Mouse (Mus musculus) stomach, embryonic 14.5 days (tissue): ENCODE measurements around the gene Plek. TPM values are rescaled to one million over a fixed set of nuclear protein-coding genes. Genes with fewer than 3 reads are reported as not detected.
A peak's percentile ranks its signal among the peaks of the same experiment; 100 is the strongest.

ENCODE experiments used
- ATAC-seq: fragments of 200-750 bp; cut with Nextera tagmentation; 2 replicates; pipeline ENCODE4 v1.8.0; 2017; ENCODE audit warnings: low read depth, moderate TSS enrichment; ENCODE audit not compliant: insufficient number of reproducible peaks, insufficient read depth, low FRiP score
- H3K27ac ChIP-seq: fragments of 300-500 bp; sonication (generic); 2 replicates; pipeline ENCODE4 v1.5.1; 2014; ENCODE audit warnings: mild to moderate bottlenecking, low read length, moderate library complexity, mixed read lengths
- H3K27me3 ChIP-seq: fragments of 300-500 bp; sonication (generic); 2 replicates; pipeline ENCODE4 v1.6.1; 2014; ENCODE audit warnings: low read length, control low read depth, mixed read lengths; ENCODE audit not compliant: control insufficient read depth, insufficient read depth
- H3K36me3 ChIP-seq: fragments of 300-500 bp; sonication (generic); 2 replicates; pipeline ENCODE4 v1.6.1; 2014; ENCODE audit warnings: mild to moderate bottlenecking, control low read depth, low read length, moderate library complexity, mixed read lengths; ENCODE audit not compliant: control insufficient read depth, insufficient read depth
- H3K4me1 ChIP-seq: fragments of 300-500 bp; sonication (generic); 2 replicates; pipeline ENCODE4 v1.6.1; 2014; ENCODE audit warnings: low read length, control low read depth, mixed read lengths; ENCODE audit not compliant: control insufficient read depth, insufficient read depth
- H3K4me2 ChIP-seq: fragments of 300-500 bp; sonication (generic); replicated peaks from 2 replicates; pipeline ENCODE4 v1.6.1; 2014; ENCODE audit warnings: low read depth, low read length, control low read depth
- H3K4me3 ChIP-seq: fragments of 300-500 bp; sonication (generic); 2 replicates; pipeline ENCODE4 v1.5.1; 2014; ENCODE audit warnings: low read depth, low read length, control low read depth
- H3K9ac ChIP-seq: fragments of 300-500 bp; sonication (generic); replicated peaks from 2 replicates; pipeline ENCODE4 v1.6.1; 2014; ENCODE audit warnings: low read depth, mild to moderate bottlenecking, control low read depth, low read length, moderate library complexity, mixed read lengths
- H3K9me3 ChIP-seq: fragments of 300-500 bp; sonication (generic); 2 replicates; pipeline ENCODE4 v1.6.1; 2016; ENCODE audit warnings: low read depth, low read length, control low read depth; ENCODE audit not compliant: control insufficient read depth
- WGBS: fragments of 180-500 bp; shearing (Covaris S2); extraction: QIAGEN DNeasy Blood & Tissue Kit; methylation state at CpG from one replicate; pipeline ENCODE4 v1.1.7; 2014; 5-methylcytosine and 5-hydroxymethylcytosine counted together
- polyA plus RNA-seq: library from polyadenylated mRNA; unstranded; fragments of >200 nt; fragmentation: Nextera tagmentation; extraction: Ambion mirVana; gene quantifications from 2 replicates; pipeline ENCODE4 v1.2.1, GENCODE M21; 2014

Gene Plek
- polyA plus RNA-seq, 1 experiment from 2014 or later = 2.9 TPM

DNA sequence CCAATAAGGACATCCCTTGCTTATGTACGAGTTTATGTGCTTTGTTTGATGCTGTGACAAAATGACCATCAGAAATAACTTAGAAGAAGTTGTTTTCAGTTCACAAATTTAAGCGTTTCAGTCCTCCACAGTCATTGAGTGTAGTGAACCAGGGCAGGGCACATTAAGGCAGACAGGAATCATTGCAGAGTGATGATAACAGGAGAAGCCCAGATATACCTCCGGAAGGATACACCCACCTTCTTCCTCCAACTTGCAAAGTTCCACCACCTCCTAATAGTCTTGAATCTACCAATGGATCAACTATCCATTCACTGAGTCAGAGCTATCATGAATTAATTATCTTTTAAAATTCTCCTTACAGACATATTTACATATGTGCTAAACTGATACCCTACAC is 80.2 kb downstream of the Plek start:
- Histone ChIP-seq H3K4me1 (no peaks in the 10 kb centered on the region), H3K4me2 (no peak overlapping the region), H3K9me3 (no peaks in the 10 kb centered on the region), H3K36me3 (no peaks in the 10 kb centered on the region), H3K9ac (no peak overlapping the region), H3K27me3 (no peaks in the 10 kb centered on the region), H3K4me3 (no peak overlapping the region), H3K27ac (no peak overlapping the region)
- 82% methylated on average over 3 of the region's 3 CpGs for WGBS
- no peak for ATAC-seq

- Histone ChIP-seq H3K9ac (no peak overlapping the region), H3K27ac (no peak overlapping the region), H3K4me1 (no peaks in the 10 kb centered on the region), H3K4me3 (no peak overlapping the region), H3K27me3 (no peaks in the 10 kb centered on the region), H3K36me3 (no peaks in the 10 kb centered on the region), H3K9me3 (no peaks in the 10 kb centered on the region), H3K4me2 (no peak overlapping the region)
- WGBS = 74% methylated on average over 2 of the region's 2 CpGs
- ATAC-seq = no peak
Observed at GRCm38 (mm10) chr11:16969650-16970049, 82.5 kb downstream of the Plek start.

- H3K9me3 ChIP-seq = no peaks in the 10 kb centered on the region
Observed at GRCm38 (mm10) chr11:16967806-16968205, 84.4 kb downstream of the Plek start.

DNA sequence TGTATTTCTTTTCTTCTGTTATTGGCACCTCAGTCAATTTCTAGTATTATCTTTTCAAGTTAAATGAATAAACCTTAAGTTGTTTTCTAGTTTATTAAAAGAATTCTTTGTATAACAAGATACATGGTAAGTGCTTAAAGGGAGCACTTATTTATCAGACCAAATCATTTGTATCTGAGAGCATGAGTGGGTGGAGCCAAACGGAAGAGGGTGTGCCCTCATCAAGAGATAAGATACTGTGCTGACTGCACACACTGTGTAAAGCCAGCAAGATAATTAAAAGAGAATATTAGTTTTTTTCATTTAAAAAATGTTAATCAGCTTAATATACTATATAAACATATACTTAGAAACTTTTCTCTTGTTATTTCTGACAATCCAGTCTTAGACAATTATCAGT is 93.7 kb downstream of the Plek start:
- no peak for ATAC-seq
- Histone ChIP-seq H3K4me3 (no peak overlapping the region), H3K9me3 (no peaks in the 10 kb centered on the region), H3K4me1 (no peaks in the 10 kb centered on the region), H3K36me3 (no peaks in the 10 kb centered on the region; the same call in 1 of the 2 replicates), H3K27ac (no peak overlapping the region), H3K27me3 (no peaks in the 10 kb centered on the region), H3K9ac (no peak overlapping the region), H3K4me2 (no peak overlapping the region)
- 84% methylated on average over 1 of the region's 1 CpGs for WGBS

More at GRCm38 (mm10) chr11:16967806-16968205, 84.4 kb downstream of the Plek start:
- no peak overlapping the region for H3K9ac ChIP-seq
- no peak overlapping the region for H3K4me2 ChIP-seq
- no peaks in the 10 kb centered on the region for H3K36me3 ChIP-seq
- H3K4me1 ChIP-seq = no peaks in the 10 kb centered on the region
- 38% methylated on average over 2 of the region's 2 CpGs for WGBS
- no peak overlapping the region for H3K27ac ChIP-seq
- no peak for ATAC-seq
- H3K4me3 ChIP-seq = no peak overlapping the region
- H3K27me3 ChIP-seq = no peaks in the 10 kb centered on the region

DNA sequence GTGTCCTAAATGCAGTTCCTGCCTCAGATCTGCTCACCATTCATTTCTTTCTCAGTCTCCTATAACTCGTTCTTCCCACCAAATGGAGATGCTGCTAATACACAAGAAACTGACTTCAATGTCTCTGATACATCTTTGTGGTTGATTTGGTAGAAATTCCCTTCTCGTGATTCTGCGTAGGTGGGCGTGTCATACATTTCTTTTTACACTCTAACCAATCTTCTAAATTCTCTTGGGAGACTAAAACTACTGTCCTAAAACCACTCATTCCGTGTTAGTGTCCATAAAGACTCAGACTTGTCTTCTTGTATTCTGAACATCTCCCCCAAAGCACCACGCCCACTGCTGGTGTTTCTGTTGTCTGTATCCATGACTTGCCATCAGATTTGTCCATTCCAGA is 95.2 kb downstream of the Plek start:
- Histone ChIP-seq H3K4me3 (no peak overlapping the region), H3K4me1 (peaks cover 5% of the 10 kb centered on the region; the same call in 1 of the 2 replicates), H3K4me2 (no peak overlapping the region), H3K9me3 (no peaks in the 10 kb centered on the region), H3K36me3 (no peaks in the 10 kb centered on the region; the same call in 1 of the 2 replicates), H3K9ac (no peak overlapping the region), H3K27ac (no peak overlapping the region), H3K27me3 (no peaks in the 10 kb centered on the region)
- WGBS = 94% methylated on average over 6 of the region's 6 CpGs
- ATAC-seq = no peak

DNA sequence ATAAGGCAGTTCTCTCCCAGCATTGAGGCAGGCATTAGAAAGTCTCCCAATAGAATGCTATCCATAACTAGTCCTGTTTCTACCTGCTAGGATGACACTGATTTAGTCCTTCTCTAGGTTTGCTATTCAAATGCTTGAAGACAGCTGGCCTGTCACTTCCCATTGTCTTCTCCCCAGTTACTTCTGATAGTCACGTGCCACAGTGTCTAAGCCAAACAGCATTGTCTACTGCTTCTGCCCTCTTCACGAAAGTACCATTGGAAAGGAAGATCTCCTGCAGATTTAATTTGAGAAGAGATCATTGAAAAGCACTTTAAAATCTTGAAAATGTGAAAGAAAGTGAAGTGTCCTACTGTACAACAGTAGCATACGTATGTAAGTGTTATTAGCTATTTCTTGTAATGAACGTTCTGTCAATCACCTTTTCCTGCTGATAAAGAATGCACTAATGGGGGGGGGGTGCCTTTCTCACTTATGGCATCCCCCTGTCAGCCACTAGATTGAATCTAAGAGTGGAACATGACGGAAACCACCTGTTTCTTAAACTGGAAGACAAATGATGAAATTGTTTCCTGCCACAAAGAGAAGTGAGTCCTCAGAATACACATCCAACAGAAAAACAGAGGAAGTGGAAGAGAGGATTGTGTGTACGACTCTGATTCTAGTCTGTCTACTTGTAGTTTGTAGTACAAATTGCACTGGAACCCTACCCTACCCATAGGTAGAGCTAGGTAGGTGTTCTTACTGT is 95.9 kb downstream of the Plek start:
- ATAC-seq = no peak
- no peaks in the 10 kb centered on the region; the same call in 1 of the 2 replicates for H3K36me3 ChIP-seq
- no peaks in the 10 kb centered on the region for H3K27me3 ChIP-seq
- peaks cover 7% of the 10 kb centered on the region; the same call in 1 of the 2 replicates for H3K4me1 ChIP-seq
- no peak overlapping the region for H3K4me2 ChIP-seq
- no peak overlapping the region for H3K27ac ChIP-seq
- WGBS = 83% methylated on average over 6 of the region's 6 CpGs
- H3K9me3 ChIP-seq = no peaks in the 10 kb centered on the region
- no peak overlapping the region for H3K9ac ChIP-seq
- no peak overlapping the region for H3K4me3 ChIP-seq

- Histone ChIP-seq H3K9me3 (no peaks in the 10 kb centered on the region), H3K4me1 (peaks cover 10% of the 10 kb centered on the region; the same call in 1 of the 2 replicates), H3K36me3 (no peaks in the 10 kb centered on the region; the same call in 1 of the 2 replicates), H3K27me3 (no peaks in the 10 kb centered on the region), H3K27ac (no peak overlapping the region), H3K4me2 (peak overlapping the region; percentile 80), H3K4me3 (peak overlapping the region; percentile 68), H3K9ac (peak overlapping the region; percentile 58)
- ATAC-seq = no peak
- 6% methylated on average over 9 of the region's 9 CpGs for WGBS
Observed at GRCm38 (mm10) chr11:16951761-16952010, 100.5 kb downstream of the Plek start.

GRCm38 (mm10) chr11:16950976-16951760 is 101.0 kb downstream of the Plek start, which contains the start of gene Fbxo48:
Gene Fbxo48, plus strand, starts transcription at chr11:16951375.
- Histone ChIP-seq H3K4me1 (peaks cover 10% of the 10 kb centered on the region; the same call in 1 of the 2 replicates), H3K9ac (peak within 1 kb of the TSS; percentile 58), H3K27me3 (no peaks in the 10 kb centered on the region), H3K27ac (no peak within 1 kb of the TSS), H3K4me2 (peak within 1 kb of the TSS; percentile 80), H3K36me3 (no peaks in the 10 kb centered on the region; the same call in 1 of the 2 replicates), H3K4me3 (peak within 1 kb of the TSS; percentile 68), H3K9me3 (no peaks in the 10 kb centered on the region)
- under 1% methylated on average over 38 of the region's 38 CpGs for whole genome bisulfite sequencing
- ATAC-seq = peak; percentile 100
